Mouse (Mus musculus): ENCODE measurements around the gene Olfr159. TPM values are rescaled to one million over a fixed set of nuclear protein-coding genes. Genes with fewer than 3 reads are reported as not detected.
"Not testable (repeated sequence)": the region's sequence is repeated elsewhere in the genome, so short reads cannot be mapped to it uniquely, and the experiment has no call there.

Gene Olfr159
- not detected in 2 replicates for polyA plus RNA-seq (2014; fragmentation: Nextera tagmentation; extraction: Ambion mirVana)

DNA sequence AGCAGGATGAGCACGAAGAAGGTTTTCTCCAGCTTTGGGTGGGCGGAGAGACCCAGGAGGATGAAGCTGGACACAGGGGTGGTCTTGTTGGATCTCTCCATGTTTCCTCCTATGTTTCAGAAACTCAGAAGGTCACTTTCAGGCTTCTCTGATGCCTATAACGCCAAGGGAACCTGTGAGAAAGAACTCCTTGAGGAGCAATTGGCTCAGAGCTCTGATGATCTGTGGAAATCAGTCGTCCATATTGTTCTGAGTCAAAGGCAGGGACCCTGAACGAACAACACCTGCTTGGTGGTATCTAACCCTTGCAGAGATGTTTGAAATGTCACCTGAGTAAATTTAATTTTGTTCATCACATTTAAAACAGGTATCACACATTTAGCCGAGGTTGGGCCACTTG, at the start of gene Olfr159:
Gene Olfr159, minus strand, starts transcription at position 101 of the 400 bp plus-strand sequence.
- H3K36me3 ChIP-seq (ENCODE audit: control insufficient read depth, insufficient read depth, low read length): no peaks in the 10 kb centered on the region
- WGBS: 81% methylated on average over 6 of the region's 6 CpGs
- H3K27me3 ChIP-seq (ENCODE audit: control insufficient read depth, insufficient read depth, low read length): no peaks in the 10 kb centered on the region
- DNase-seq (ENCODE audit: low spot score) (no peak), ATAC-seq (ENCODE audit: insufficient number of reproducible peaks, low FRiP score, low TSS enrichment, low read depth) (no peak)
- no peaks in the 10 kb centered on the region for H3K9me3 ChIP-seq (ENCODE audit: control insufficient read depth, low read length)
- no peak within 1 kb of the TSS for H3K27ac ChIP-seq (replicated peaks; ENCODE audit: low read depth, low read length)
- H3K4me3 ChIP-seq (ENCODE audit: low read depth, low read length): no peak within 1 kb of the TSS
- no peak within 1 kb of the TSS for H3K9ac ChIP-seq (ENCODE audit: low read length)
- H3K4me2 ChIP-seq (ENCODE audit: low read depth, severe bottlenecking): no peak within 1 kb of the TSS
- H3K4me1 ChIP-seq (ENCODE audit: control insufficient read depth, insufficient read depth, low read length): no peaks in the 10 kb centered on the region

DNA sequence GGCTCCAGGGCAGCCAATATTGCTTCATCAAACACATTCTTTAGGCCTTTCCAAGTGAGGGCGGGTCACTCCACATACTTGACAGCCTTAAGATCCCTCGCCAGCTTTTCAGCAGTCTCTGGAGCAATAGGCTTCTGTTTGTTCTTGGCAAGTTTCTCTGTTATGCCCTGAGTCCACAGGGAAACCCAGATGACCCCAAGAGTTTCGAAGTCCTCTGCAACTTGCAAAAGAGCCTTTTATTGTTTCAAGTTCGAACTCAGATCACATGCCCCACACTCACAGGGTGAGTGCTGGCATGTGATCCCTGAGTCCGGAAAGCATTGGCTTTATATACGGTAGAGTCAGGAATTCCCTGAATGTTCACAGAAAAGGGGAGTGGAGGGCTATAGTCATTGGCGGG, 28.1 kb upstream of the Olfr159 start:
- no peak for ATAC-seq (ENCODE audit: insufficient number of reproducible peaks, low FRiP score, low TSS enrichment, low read depth)
- Histone ChIP-seq H3K36me3 (ENCODE audit: control insufficient read depth, insufficient read depth, low read length) (no peaks in the 10 kb centered on the region), H3K27me3 (ENCODE audit: control insufficient read depth, insufficient read depth, low read length) (no peaks in the 10 kb centered on the region), H3K27ac (replicated peaks; ENCODE audit: low read depth, low read length) (no peak overlapping the region), H3K4me3 (ENCODE audit: low read depth, low read length) (no peak overlapping the region), H3K4me1 (ENCODE audit: control insufficient read depth, insufficient read depth, low read length) (no peaks in the 10 kb centered on the region), H3K9ac (ENCODE audit: low read length) (no peak overlapping the region), H3K4me2 (ENCODE audit: low read depth, severe bottlenecking) (no peak overlapping the region), H3K9me3 (ENCODE audit: control insufficient read depth, low read length) (0 out of 2 replicates have a peak, but pooled peaks cover 3% of the 10 kb centered on the region)
- no peak for DNase-seq (ENCODE audit: low spot score)
- 63% methylated on average over 7 of the region's 7 CpGs for WGBS

DNA sequence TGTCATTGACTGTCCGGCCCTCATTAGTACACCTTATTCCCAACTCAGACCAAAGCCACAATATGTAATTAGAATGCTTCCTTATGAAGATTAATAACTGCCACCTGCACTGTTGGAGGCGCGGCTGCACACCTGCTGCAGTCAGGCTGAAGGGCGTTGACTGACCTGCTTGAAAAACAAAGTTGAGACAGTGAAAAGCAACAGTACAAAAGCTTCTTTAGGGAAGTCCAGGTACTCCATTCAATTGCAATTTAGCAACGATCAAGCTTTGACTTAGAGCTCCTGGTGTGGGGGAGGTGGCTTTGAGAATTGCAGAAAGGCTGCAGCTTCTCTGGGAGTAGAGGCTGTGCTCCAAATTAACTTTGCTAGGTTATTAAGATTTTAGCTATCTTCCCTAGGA, 25.0 kb upstream of the Olfr159 start:
- H3K9me3 ChIP-seq (ENCODE audit: control insufficient read depth, low read length); H3K4me1 ChIP-seq (ENCODE audit: control insufficient read depth, insufficient read depth, low read length); H3K4me2 ChIP-seq (ENCODE audit: low read depth, severe bottlenecking); H3K36me3 ChIP-seq (ENCODE audit: control insufficient read depth, insufficient read depth, low read length); H3K27me3 ChIP-seq (ENCODE audit: control insufficient read depth, insufficient read depth, low read length); H3K9ac ChIP-seq (ENCODE audit: low read length); ATAC-seq (ENCODE audit: insufficient number of reproducible peaks, low FRiP score, low TSS enrichment, low read depth); H3K4me3 ChIP-seq (ENCODE audit: low read depth, low read length); H3K27ac ChIP-seq (replicated peaks; ENCODE audit: low read depth, low read length); DNase-seq (ENCODE audit: low spot score): not testable (repeated sequence)
- WGBS: 89% methylated on average over 5 of the region's 5 CpGs

DNA sequence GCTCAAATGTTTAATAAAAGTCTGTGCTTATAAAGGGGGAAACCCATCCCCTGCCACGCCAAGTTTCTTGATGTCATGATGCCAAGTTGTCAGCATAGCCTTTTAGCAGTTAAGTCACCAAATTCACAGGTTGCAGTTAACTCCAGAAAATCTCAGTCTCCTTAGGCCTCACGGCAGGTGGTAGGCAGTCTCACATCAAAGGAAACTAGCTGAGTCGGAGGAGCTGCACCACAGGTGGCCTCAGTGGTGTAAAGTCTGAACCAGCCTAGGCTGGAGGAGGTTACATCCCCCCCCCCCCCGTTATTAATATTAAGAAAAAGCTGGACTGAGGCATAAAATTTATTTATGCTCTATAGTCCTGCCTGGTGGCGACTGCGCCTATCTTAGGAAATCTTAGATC, 24.5 kb upstream of the Olfr159 start:
- 69% methylated on average over 6 of the region's 6 CpGs for WGBS
- no peaks in the 10 kb centered on the region for H3K9me3 ChIP-seq (ENCODE audit: control insufficient read depth, low read length)
- H3K4me3 ChIP-seq (ENCODE audit: low read depth, low read length): no peak overlapping the region
- H3K27ac ChIP-seq (replicated peaks; ENCODE audit: low read depth, low read length): no peak overlapping the region
- ATAC-seq (ENCODE audit: insufficient number of reproducible peaks, low FRiP score, low TSS enrichment, low read depth): no peak
- no peak for DNase-seq (ENCODE audit: low spot score)
- H3K9ac ChIP-seq (ENCODE audit: low read length): no peak overlapping the region
- no peaks in the 10 kb centered on the region for H3K36me3 ChIP-seq (ENCODE audit: control insufficient read depth, insufficient read depth, low read length)
- no peak overlapping the region for H3K4me2 ChIP-seq (ENCODE audit: low read depth, severe bottlenecking)
- no peaks in the 10 kb centered on the region for H3K4me1 ChIP-seq (ENCODE audit: control insufficient read depth, insufficient read depth, low read length)
- H3K27me3 ChIP-seq (ENCODE audit: control insufficient read depth, insufficient read depth, low read length): no peaks in the 10 kb centered on the region

DNA sequence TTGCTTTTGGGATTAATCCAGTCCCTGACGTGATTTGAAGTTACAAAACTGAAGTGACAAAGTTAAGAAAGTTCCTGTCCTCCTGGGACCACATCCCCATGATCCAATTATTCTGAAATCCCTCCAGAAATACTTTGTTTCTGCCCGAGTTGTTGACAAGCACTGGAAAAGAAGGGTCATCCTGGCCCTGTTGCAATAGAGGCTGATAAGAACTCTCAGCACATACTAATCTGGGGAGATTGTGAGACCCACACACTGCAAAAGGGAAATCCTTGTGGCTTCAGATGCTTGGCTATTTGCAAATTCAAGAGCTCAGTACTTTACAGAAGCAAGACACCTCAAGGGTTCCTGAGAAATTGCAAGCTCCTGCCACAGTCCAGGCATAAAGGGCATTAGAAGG, 1.5 kb upstream of the Olfr159 start:
- Histone ChIP-seq H3K4me3 (ENCODE audit: low read depth, low read length) (no peak overlapping the region), H3K4me2 (ENCODE audit: low read depth, severe bottlenecking) (no peak overlapping the region), H3K4me1 (ENCODE audit: control insufficient read depth, insufficient read depth, low read length) (no peaks in the 10 kb centered on the region), H3K27ac (replicated peaks; ENCODE audit: low read depth, low read length) (no peak overlapping the region), H3K9me3 (ENCODE audit: control insufficient read depth, low read length) (no peaks in the 10 kb centered on the region), H3K9ac (ENCODE audit: low read length) (no peak overlapping the region), H3K36me3 (ENCODE audit: control insufficient read depth, insufficient read depth, low read length) (no peaks in the 10 kb centered on the region), H3K27me3 (ENCODE audit: control insufficient read depth, insufficient read depth, low read length) (no peaks in the 10 kb centered on the region)
- DNase-seq (ENCODE audit: low spot score) (no peak), ATAC-seq (ENCODE audit: insufficient number of reproducible peaks, low FRiP score, low TSS enrichment, low read depth) (no peak)
- 58% methylated on average over 2 of the region's 2 CpGs for WGBS

DNA sequence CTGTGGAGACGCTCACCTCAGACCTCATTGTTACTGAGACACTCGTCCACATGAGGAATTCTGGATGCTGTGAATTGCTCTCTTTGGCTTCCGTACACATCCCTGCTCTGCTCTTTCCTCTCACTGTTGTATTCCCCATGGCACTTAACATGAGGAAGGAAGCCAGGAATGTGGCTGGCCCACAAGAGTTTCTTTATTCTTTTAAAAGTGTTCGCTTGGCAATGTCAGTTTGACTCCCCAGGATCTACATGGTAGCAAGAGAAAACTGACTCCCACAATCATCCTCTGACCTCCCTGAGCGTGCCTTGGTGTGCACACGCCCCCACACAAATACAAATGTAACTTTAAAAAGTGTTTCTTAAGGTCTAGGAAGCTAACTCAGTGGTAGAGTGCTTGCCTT, 817 bp upstream of the Olfr159 start:
- DNase-seq (ENCODE audit: low spot score) (no peak), ATAC-seq (ENCODE audit: insufficient number of reproducible peaks, low FRiP score, low TSS enrichment, low read depth) (no peak)
- Histone ChIP-seq H3K9ac (ENCODE audit: low read length) (no peak overlapping the region), H3K4me3 (ENCODE audit: low read depth, low read length) (no peak overlapping the region), H3K4me1 (ENCODE audit: control insufficient read depth, insufficient read depth, low read length) (no peaks in the 10 kb centered on the region), H3K27ac (replicated peaks; ENCODE audit: low read depth, low read length) (no peak overlapping the region), H3K36me3 (ENCODE audit: control insufficient read depth, insufficient read depth, low read length) (no peaks in the 10 kb centered on the region), H3K9me3 (ENCODE audit: control insufficient read depth, low read length) (no peaks in the 10 kb centered on the region), H3K4me2 (ENCODE audit: low read depth, severe bottlenecking) (no peak overlapping the region), H3K27me3 (ENCODE audit: control insufficient read depth, insufficient read depth, low read length) (no peaks in the 10 kb centered on the region)
- 73% methylated on average over 6 of the region's 6 CpGs for WGBS

DNA sequence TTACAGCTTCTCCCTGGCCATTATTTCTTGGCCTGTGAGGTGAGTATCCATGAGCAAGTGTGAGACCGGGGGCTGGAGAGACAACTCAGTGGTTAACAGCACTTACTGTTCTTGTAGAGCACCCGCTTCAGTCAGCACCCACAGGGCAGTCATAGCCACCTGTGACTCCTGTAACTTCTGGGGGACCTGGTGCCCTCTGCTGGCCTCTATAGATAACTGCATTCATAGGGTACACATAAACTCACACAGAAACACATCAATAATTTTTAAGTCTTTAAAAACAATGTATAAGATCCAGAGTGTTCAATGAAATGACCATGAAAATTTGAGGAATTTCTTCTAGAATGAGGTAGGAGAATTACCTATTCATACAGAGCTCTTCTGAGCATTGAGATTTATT, 1.4 kb downstream of the Olfr159 start:
- WGBS: 91% methylated on average over 2 of the region's 2 CpGs
- no peak for DNase-seq (ENCODE audit: low spot score)
- no peaks in the 10 kb centered on the region for H3K36me3 ChIP-seq (ENCODE audit: control insufficient read depth, insufficient read depth, low read length)
- H3K27me3 ChIP-seq (ENCODE audit: control insufficient read depth, insufficient read depth, low read length): no peaks in the 10 kb centered on the region
- no peaks in the 10 kb centered on the region for H3K4me1 ChIP-seq (ENCODE audit: control insufficient read depth, insufficient read depth, low read length)
- H3K4me3 ChIP-seq (ENCODE audit: low read depth, low read length): no peak overlapping the region
- no peak overlapping the region for H3K4me2 ChIP-seq (ENCODE audit: low read depth, severe bottlenecking)
- no peak overlapping the region for H3K27ac ChIP-seq (replicated peaks; ENCODE audit: low read depth, low read length)
- no peak overlapping the region for H3K9ac ChIP-seq (ENCODE audit: low read length)
- ATAC-seq (ENCODE audit: insufficient number of reproducible peaks, low FRiP score, low TSS enrichment, low read depth): no peak
- no peaks in the 10 kb centered on the region for H3K9me3 ChIP-seq (ENCODE audit: control insufficient read depth, low read length)

DNA sequence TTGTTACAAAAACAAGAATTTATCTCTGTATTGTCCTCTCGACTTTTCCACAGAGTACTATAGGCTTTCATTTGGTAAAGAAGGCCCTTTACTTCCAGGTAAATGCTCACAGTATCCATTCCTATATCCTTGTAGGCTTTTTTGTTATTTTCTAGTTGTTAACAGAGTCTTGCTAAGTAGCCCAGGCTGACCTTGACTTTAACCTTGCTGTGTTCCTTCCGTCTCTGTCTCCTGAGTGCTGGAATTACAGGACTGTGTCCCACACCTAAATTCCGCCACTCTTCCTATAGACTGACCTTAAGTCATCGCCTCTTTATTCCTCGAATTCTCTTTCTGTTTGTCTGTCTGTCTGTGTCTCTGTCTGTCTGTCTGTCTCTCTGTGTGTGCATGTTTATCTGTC, 2.5 kb downstream of the Olfr159 start:
- H3K4me3 ChIP-seq (ENCODE audit: low read depth, low read length): no peak overlapping the region
- no peak overlapping the region for H3K9ac ChIP-seq (ENCODE audit: low read length)
- ATAC-seq (ENCODE audit: insufficient number of reproducible peaks, low FRiP score, low TSS enrichment, low read depth): no peak
- no peak for DNase-seq (ENCODE audit: low spot score)
- no peaks in the 10 kb centered on the region for H3K27me3 ChIP-seq (ENCODE audit: control insufficient read depth, insufficient read depth, low read length)
- no peak overlapping the region for H3K27ac ChIP-seq (replicated peaks; ENCODE audit: low read depth, low read length)
- no peak overlapping the region for H3K4me2 ChIP-seq (ENCODE audit: low read depth, severe bottlenecking)
- H3K9me3 ChIP-seq (ENCODE audit: control insufficient read depth, low read length): no peaks in the 10 kb centered on the region
- 85% methylated on average over 5 of the region's 5 CpGs for WGBS
- H3K36me3 ChIP-seq (ENCODE audit: control insufficient read depth, insufficient read depth, low read length): no peaks in the 10 kb centered on the region
- no peaks in the 10 kb centered on the region for H3K4me1 ChIP-seq (ENCODE audit: control insufficient read depth, insufficient read depth, low read length)

DNA sequence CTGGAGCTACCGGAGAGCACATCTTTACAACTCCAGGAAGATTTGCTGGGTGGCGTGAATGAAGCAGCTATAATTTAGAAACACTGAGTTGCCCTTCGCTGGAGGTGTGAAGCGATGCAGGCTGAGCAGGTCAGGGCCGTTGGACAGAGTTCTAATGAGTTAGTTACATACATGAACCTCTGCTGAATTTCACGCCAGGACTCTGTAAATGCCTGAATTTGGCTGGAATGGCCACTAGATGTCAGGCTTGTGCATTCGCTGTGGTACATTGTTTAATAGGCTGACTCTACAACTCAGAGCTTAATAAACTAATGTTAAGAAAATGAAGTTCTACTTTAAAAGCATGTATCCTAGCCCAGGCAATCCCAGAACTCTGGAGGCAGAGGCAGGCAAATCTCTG, 7.4 kb downstream of the Olfr159 start:
- Histone ChIP-seq H3K36me3 (ENCODE audit: control insufficient read depth, insufficient read depth, low read length) (no peaks in the 10 kb centered on the region), H3K27ac (replicated peaks; ENCODE audit: low read depth, low read length) (no peak overlapping the region), H3K9ac (ENCODE audit: low read length) (no peak overlapping the region), H3K9me3 (ENCODE audit: control insufficient read depth, low read length) (no peaks in the 10 kb centered on the region), H3K4me1 (ENCODE audit: control insufficient read depth, insufficient read depth, low read length) (peaks cover 3% of the 10 kb centered on the region; the same call in 1 of the 2 replicates), H3K4me3 (ENCODE audit: low read depth, low read length) (no peak overlapping the region), H3K4me2 (ENCODE audit: low read depth, severe bottlenecking) (no peak overlapping the region), H3K27me3 (ENCODE audit: control insufficient read depth, insufficient read depth, low read length) (no peaks in the 10 kb centered on the region)
- DNase-seq (ENCODE audit: low spot score) (peak; percentile 74), ATAC-seq (ENCODE audit: insufficient number of reproducible peaks, low FRiP score, low TSS enrichment, low read depth) (no peak)
- WGBS: 28% methylated on average over 7 of the region's 7 CpGs

All from limb, embryonic 11.5 days (tissue).